Mouse (Mus musculus): ENCODE measurements around the gene Gp6.

DNA sequence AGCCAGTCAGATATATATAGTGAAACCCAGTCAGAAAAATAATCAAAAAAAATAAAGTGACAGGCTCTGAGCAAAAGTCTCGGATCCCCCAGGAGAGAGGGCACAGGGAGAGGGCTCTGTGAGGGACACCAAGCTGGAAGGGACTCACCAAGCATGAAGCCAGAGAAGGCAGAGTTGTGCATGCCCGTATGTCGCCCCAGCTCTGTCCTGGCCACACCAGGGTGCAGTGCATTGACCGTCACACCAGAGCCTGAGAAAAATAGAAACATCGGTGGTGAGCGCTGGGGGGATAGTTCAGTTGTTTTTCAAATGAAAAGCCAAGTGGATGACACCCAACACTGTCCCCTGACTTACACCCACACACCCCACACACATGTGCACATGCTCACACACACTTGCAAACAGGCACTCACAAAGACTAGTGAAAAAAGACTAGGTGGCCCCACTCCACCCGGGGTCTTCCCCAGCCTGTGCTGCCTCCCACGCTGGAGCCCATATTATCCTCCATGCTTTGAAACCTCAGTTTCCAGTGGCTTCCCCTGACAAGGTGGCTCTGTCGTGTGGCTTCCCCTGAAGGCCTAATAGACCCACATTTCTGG lies 32.8 kb upstream of the Gp6 start:
- no peak for TF ChIP-seq EP300 (IDR thresholded peaks at IDR 0.05)
- no peak for TF ChIP-seq CTCF (IDR thresholded peaks at IDR 0.05)
